Mouse (Mus musculus): ENCODE measurements around the gene Olfr550. TPM values are rescaled to one million over a fixed set of nuclear protein-coding genes. Genes with fewer than 3 reads are reported as not detected.
"Not testable (repeated sequence)": the region's sequence is repeated elsewhere in the genome, so short reads cannot be mapped to it uniquely, and the experiment has no call there.

Olfr550 gene
- total and polyA plus RNA-seq, 2 experiments from 2014 or later = not detected

DNA sequence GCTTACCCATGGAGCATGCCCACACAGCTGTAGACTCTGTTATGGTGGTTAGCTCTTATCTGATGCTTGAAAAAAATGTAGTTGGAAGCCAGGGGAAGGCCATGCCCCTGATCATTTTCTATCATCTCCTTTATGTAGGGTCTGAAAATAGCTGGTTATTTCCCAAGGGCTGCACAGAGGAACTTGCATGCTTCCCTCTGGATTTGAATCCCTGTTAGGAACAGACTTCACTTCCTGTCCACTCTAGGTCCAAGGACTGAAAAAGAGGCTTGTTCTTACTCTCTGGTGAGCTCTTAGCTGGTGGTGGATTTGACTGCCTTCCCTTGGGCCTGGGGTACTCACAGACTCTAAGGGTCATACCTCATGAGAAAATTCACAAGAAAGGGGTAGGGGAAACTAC, 46.9 kb downstream of the Olfr550 start, which contains the start of gene Olfr553:
TSS of gene Olfr553 (minus strand) at position 101 of the 400 bp plus-strand sequence.
- Histone ChIP-seq H3K4me2 (ENCODE audit: low read depth) (no peak within 1 kb of the TSS), H3K27me3 (ENCODE audit: insufficient read depth, low read length) (no peaks in the 10 kb centered on the region), H3K36me3 (ENCODE audit: insufficient read depth) (no peaks in the 10 kb centered on the region), H3K4me3 (ENCODE audit: low read depth, low read length) (no peak within 1 kb of the TSS), H3K4me1 (ENCODE audit: insufficient read depth) (no peaks in the 10 kb centered on the region), H3K27ac (ENCODE audit: low read depth, low read length) (no peak within 1 kb of the TSS), H3K9ac (no peak within 1 kb of the TSS), H3K9me3 (ENCODE audit: low read length) (no peaks in the 10 kb centered on the region)
- DNase-seq (no peak), ATAC-seq (no peak)
- no peak for TF ChIP-seq CTCF (IDR thresholded peaks at IDR 0.05; ENCODE audit: low read depth)

GRCm38 (mm10) chr7:102619608-102620007, 48.4 kb downstream of the Olfr550 start:
- H3K9me3 ChIP-seq (ENCODE audit: low read length) = no peaks in the 10 kb centered on the region
- no peak overlapping the region for H3K4me3 ChIP-seq (ENCODE audit: low read depth, low read length)
- no peaks in the 10 kb centered on the region for H3K36me3 ChIP-seq (ENCODE audit: insufficient read depth)
- H3K4me1 ChIP-seq (ENCODE audit: insufficient read depth) = no peaks in the 10 kb centered on the region
- ATAC-seq = no peak
- H3K9ac ChIP-seq = no peak overlapping the region
- WGBS = 64% methylated on average over 5 of the region's 5 CpGs
- H3K4me2 ChIP-seq (ENCODE audit: low read depth) = no peak overlapping the region
- no peak for DNase-seq
- no peak for TF ChIP-seq CTCF (IDR thresholded peaks at IDR 0.05; ENCODE audit: low read depth)
- no peak overlapping the region for H3K27ac ChIP-seq (ENCODE audit: low read depth, low read length)
- H3K27me3 ChIP-seq (ENCODE audit: insufficient read depth, low read length) = no peaks in the 10 kb centered on the region

- not testable (repeated sequence) for H3K9me3 ChIP-seq (ENCODE audit: low read length); H3K9ac ChIP-seq; H3K4me3 ChIP-seq (ENCODE audit: low read depth, low read length); H3K27ac ChIP-seq (ENCODE audit: low read depth, low read length); H3K4me2 ChIP-seq (ENCODE audit: low read depth); ATAC-seq; DNase-seq; H3K4me1 ChIP-seq (ENCODE audit: insufficient read depth); H3K27me3 ChIP-seq (ENCODE audit: insufficient read depth, low read length); H3K36me3 ChIP-seq (ENCODE audit: insufficient read depth)
- 92% methylated on average over 19 of the region's 19 CpGs for WGBS
Measured at GRCm38 (mm10) chr7:102620368-102620767, 49.1 kb downstream of the Olfr550 start.

Other genes with a start within 250 kb of the Olfr550 start
- 31.9 and 40.0 TPM in 2 replicates for gene Rrm1, start 129.7 kb upstream of the Olfr550 start, total RNA-seq (2014; rRNA removed)
- gene Rrm1, start 129.7 kb upstream of the Olfr550 start, polyA plus RNA-seq (2015; fragmentation: Nextera tagmentation; extraction: Ambion mirVana) = 25.6 and 30.9 TPM in 2 replicates
- gene Olfr543, start 89.8 kb upstream of the Olfr550 start, total RNA-seq (2014; rRNA removed) = not detected in 2 replicates
- gene Olfr543, start 89.8 kb upstream of the Olfr550 start, polyA plus RNA-seq (2015; fragmentation: Nextera tagmentation; extraction: Ambion mirVana) = 0.23 and 0.25 TPM in 2 replicates
- gene Olfr544, start 83.1 kb upstream of the Olfr550 start, total RNA-seq (2014; rRNA removed) = not detected in 2 replicates
- 0.04 and 0.05 TPM in 2 replicates for gene Olfr544, start 83.1 kb upstream of the Olfr550 start, polyA plus RNA-seq (2015; fragmentation: Nextera tagmentation; extraction: Ambion mirVana)
- 0.24 TPM in 1 of 2 replicates, not detected in the other for gene Olfr545, start 71.9 kb upstream of the Olfr550 start, total RNA-seq (2014; rRNA removed)
- 0.05 and 0.08 TPM in 2 replicates for gene Olfr545, start 71.9 kb upstream of the Olfr550 start, polyA plus RNA-seq (2015; fragmentation: Nextera tagmentation; extraction: Ambion mirVana)
- gene Olfr547, start 36.7 kb upstream of the Olfr550 start, total RNA-seq (2014; rRNA removed) = not detected in 2 replicates
- gene Olfr547, start 36.7 kb upstream of the Olfr550 start, polyA plus RNA-seq (2015; fragmentation: Nextera tagmentation; extraction: Ambion mirVana) = not detected in 2 replicates
- not detected in 2 replicates for gene Olfr548-ps1, start 30.5 kb upstream of the Olfr550 start, total RNA-seq (2014; rRNA removed)
- not detected in 2 replicates for gene Olfr548-ps1, start 30.5 kb upstream of the Olfr550 start, polyA plus RNA-seq (2015; fragmentation: Nextera tagmentation; extraction: Ambion mirVana)
- not detected in 2 replicates for gene Olfr549, start 21.6 kb upstream of the Olfr550 start, total RNA-seq (2014; rRNA removed)
- not detected in 2 replicates for gene Olfr549, start 21.6 kb upstream of the Olfr550 start, polyA plus RNA-seq (2015; fragmentation: Nextera tagmentation; extraction: Ambion mirVana)
- gene Trim21, start 6.0 kb upstream of the Olfr550 start, total RNA-seq (2014; rRNA removed) = 1.5 and 3.5 TPM in 2 replicates
- 0.30 and 0.38 TPM in 2 replicates for gene Trim21, start 6.0 kb upstream of the Olfr550 start, polyA plus RNA-seq (2015; fragmentation: Nextera tagmentation; extraction: Ambion mirVana)
- not detected in 2 replicates for gene Olfr551, start 20.4 kb downstream of the Olfr550 start, total RNA-seq (2014; rRNA removed)
- not detected in 2 replicates for gene Olfr551, start 20.4 kb downstream of the Olfr550 start, polyA plus RNA-seq (2015; fragmentation: Nextera tagmentation; extraction: Ambion mirVana)
- not detected in 2 replicates for gene Olfr552, start 26.3 kb downstream of the Olfr550 start, total RNA-seq (2014; rRNA removed)
- not detected in 2 replicates for gene Olfr552, start 26.3 kb downstream of the Olfr550 start, polyA plus RNA-seq (2015; fragmentation: Nextera tagmentation; extraction: Ambion mirVana)
- gene Olfr553, start 46.8 kb downstream of the Olfr550 start, total RNA-seq (2014; rRNA removed) = not detected in 2 replicates
- not detected in 2 replicates for gene Olfr553, start 46.8 kb downstream of the Olfr550 start, polyA plus RNA-seq (2015; fragmentation: Nextera tagmentation; extraction: Ambion mirVana)
- not detected in 2 replicates for gene Olfr554, start 67.0 kb downstream of the Olfr550 start, total RNA-seq (2014; rRNA removed)
- gene Olfr554, start 67.0 kb downstream of the Olfr550 start, polyA plus RNA-seq (2015; fragmentation: Nextera tagmentation; extraction: Ambion mirVana) = not detected in 2 replicates
- not detected in 2 replicates for gene Olfr555, start 87.4 kb downstream of the Olfr550 start, total RNA-seq (2014; rRNA removed)
- not detected in 2 replicates for gene Olfr555, start 87.4 kb downstream of the Olfr550 start, polyA plus RNA-seq (2015; fragmentation: Nextera tagmentation; extraction: Ambion mirVana)
- gene Olfr556, start 93.5 kb downstream of the Olfr550 start, total RNA-seq (2014; rRNA removed) = not detected in 2 replicates
- gene Olfr556, start 93.5 kb downstream of the Olfr550 start, polyA plus RNA-seq (2015; fragmentation: Nextera tagmentation; extraction: Ambion mirVana) = not detected in 2 replicates
- gene Trim68, start 115.9 kb downstream of the Olfr550 start, total RNA-seq (2014; rRNA removed) = 4.2 and 6.8 TPM in 2 replicates
- 2.2 and 4.0 TPM in 2 replicates for gene Trim68, start 115.9 kb downstream of the Olfr550 start, polyA plus RNA-seq (2015; fragmentation: Nextera tagmentation; extraction: Ambion mirVana)
- gene Olfr557, start 124.5 kb downstream of the Olfr550 start, total RNA-seq (2014; rRNA removed) = not detected in 2 replicates
- not detected in 2 replicates for gene Olfr557, start 124.5 kb downstream of the Olfr550 start, polyA plus RNA-seq (2015; fragmentation: Nextera tagmentation; extraction: Ambion mirVana)
- not detected in 2 replicates for gene Olfr558, start 130.8 kb downstream of the Olfr550 start, total RNA-seq (2014; rRNA removed)
- 0.04 TPM in 1 of 2 replicates, not detected in the other for gene Olfr558, start 130.8 kb downstream of the Olfr550 start, polyA plus RNA-seq (2015; fragmentation: Nextera tagmentation; extraction: Ambion mirVana)
- not detected in 2 replicates for gene Olfr33, start 147.6 kb downstream of the Olfr550 start, total RNA-seq (2014; rRNA removed)
- gene Olfr33, start 147.6 kb downstream of the Olfr550 start, polyA plus RNA-seq (2015; fragmentation: Nextera tagmentation; extraction: Ambion mirVana) = not detected in 2 replicates
- gene Olfr559, start 156.0 kb downstream of the Olfr550 start, total RNA-seq (2014; rRNA removed) = not detected in 2 replicates
- not detected in 2 replicates for gene Olfr559, start 156.0 kb downstream of the Olfr550 start, polyA plus RNA-seq (2015; fragmentation: Nextera tagmentation; extraction: Ambion mirVana)
- not detected in 2 replicates for gene Olfr560, start 187.9 kb downstream of the Olfr550 start, total RNA-seq (2014; rRNA removed)
- not detected in 2 replicates for gene Olfr560, start 187.9 kb downstream of the Olfr550 start, polyA plus RNA-seq (2015; fragmentation: Nextera tagmentation; extraction: Ambion mirVana)
- gene Olfr78, start 188.0 kb downstream of the Olfr550 start, total RNA-seq (2014; rRNA removed) = not detected in 2 replicates
- gene Olfr78, start 188.0 kb downstream of the Olfr550 start, polyA plus RNA-seq (2015; fragmentation: Nextera tagmentation; extraction: Ambion mirVana) = 0.04 TPM in 1 of 2 replicates, not detected in the other
- gene Olfr561, start 199.8 kb downstream of the Olfr550 start, total RNA-seq (2014; rRNA removed) = not detected in 2 replicates
- gene Olfr561, start 199.8 kb downstream of the Olfr550 start, polyA plus RNA-seq (2015; fragmentation: Nextera tagmentation; extraction: Ambion mirVana) = not detected in 2 replicates
- gene Olfr564, start 232.0 kb downstream of the Olfr550 start, total RNA-seq (2014; rRNA removed) = not detected in 2 replicates
- gene Olfr564, start 232.0 kb downstream of the Olfr550 start, polyA plus RNA-seq (2015; fragmentation: Nextera tagmentation; extraction: Ambion mirVana) = not detected in 2 replicates

All from forebrain, postnatal 0 days (tissue).